Mouse (Mus musculus): Measurements from ENCODE around the gene Mapre3. TPM values are rescaled to one million over a fixed set of nuclear protein-coding genes. Genes with fewer than 3 reads are reported as not detected.
A peak's percentile ranks its signal among the peaks of the same experiment; 100 is the strongest.

Gene Mapre3
- polyA plus RNA-seq, 1 experiment from 2014 or later = 64.1 TPM

DNA sequence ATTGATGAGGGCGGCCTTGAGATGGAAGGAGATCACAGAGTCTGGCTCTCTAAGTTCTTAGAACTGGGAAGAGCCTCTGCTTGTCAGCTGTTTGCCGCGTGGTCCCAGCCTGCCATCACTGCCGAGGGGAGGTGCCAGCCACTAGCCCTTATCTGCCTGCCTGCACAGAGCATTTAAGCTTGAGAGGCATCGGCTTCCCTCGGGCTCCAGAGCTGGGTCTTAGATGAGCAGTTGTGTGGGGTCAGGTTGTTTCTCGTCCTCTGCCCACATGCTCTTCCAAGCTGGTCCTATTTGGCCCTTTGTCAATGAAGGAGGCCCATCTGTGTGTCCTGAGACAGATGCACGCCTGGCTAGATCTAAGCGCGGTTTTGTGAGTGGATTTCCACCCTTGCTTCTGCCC lies 10.7 kb downstream of the Mapre3 start:
- peak overlapping the region; percentile 10; the same call in 1 of the 2 replicates for H3K27ac ChIP-seq
- ATAC-seq = no peak

DNA sequence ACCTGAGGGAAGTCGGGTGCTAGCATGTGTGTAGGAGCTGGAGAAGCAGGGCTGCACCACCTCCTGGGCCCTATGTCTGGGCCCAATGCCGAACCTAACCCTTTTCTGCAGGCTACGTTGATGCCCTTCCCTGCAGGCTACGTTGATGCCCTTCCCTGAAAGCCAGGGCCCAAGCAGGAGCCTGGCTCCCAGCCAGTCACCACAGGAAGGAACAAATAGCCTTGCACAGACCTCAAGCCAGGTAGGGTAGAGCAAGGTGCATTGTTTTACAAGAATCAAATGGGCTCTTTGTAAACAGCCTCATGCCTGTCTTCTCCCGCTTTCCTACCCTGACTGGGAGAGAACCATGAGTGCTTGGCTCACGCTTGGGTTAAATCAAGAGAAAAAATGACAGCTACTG lies 11.4 kb downstream of the Mapre3 start:
- Histone ChIP-seq H3K4me3 (no peak overlapping the region), H3K9ac (no peak overlapping the region), H3K27me3 (no peaks in the 10 kb centered on the region), H3K27ac (no peak overlapping the region), H3K4me1 (peaks cover 23% of the 10 kb centered on the region), H3K4me2 (no peak overlapping the region), H3K36me3 (ENCODE audit: poor library complexity, severe bottlenecking) (no peaks in the 10 kb centered on the region), H3K9me3 (replicated peaks) (no peaks in the 10 kb centered on the region)
- no peak for ATAC-seq
- 73% methylated on average over 6 of the region's 6 CpGs for WGBS

More for the DNA sequence above, 10.7 kb downstream of the Mapre3 start:
- 67% methylated on average over 10 of the region's 10 CpGs for WGBS
- no peaks in the 10 kb centered on the region for H3K9me3 ChIP-seq (replicated peaks)
- H3K4me1 ChIP-seq = peaks cover 23% of the 10 kb centered on the region
- H3K4me3 ChIP-seq = no peak overlapping the region
- H3K36me3 ChIP-seq (ENCODE audit: poor library complexity, severe bottlenecking) = no peaks in the 10 kb centered on the region
- H3K27me3 ChIP-seq = no peaks in the 10 kb centered on the region
- H3K9ac ChIP-seq = no peak overlapping the region
- no peak overlapping the region for H3K4me2 ChIP-seq

DNA sequence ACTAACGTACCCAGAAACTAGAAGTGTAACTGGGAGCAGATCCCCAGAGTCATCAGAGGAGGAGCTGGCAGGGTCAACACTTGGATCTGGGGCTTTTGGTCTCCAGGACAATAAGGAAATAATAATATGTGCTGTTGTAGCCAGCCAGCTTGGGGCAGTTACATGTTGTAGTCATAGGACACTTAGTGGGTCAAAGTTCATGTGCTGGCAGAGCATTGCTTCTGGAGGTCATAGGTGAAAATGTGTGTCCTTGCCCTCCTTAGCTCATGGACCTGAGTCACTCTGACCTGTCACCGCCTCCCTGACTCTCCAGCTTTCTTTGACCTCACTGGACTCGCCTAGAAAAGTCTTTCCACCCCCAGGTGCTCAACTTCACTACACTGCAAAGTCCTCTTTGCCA lies 19.0 kb downstream of the Mapre3 start:
- no peaks in the 10 kb centered on the region for H3K27me3 ChIP-seq
- H3K27ac ChIP-seq = no peak overlapping the region
- no peak for ATAC-seq
- H3K9ac ChIP-seq = no peak overlapping the region
- 87% methylated on average over 3 of the region's 3 CpGs for WGBS
- no peak overlapping the region for H3K4me2 ChIP-seq
- peaks cover 12% of the 10 kb centered on the region; the same call in 1 of the 2 replicates for H3K9me3 ChIP-seq (replicated peaks)
- peaks cover 19% of the 10 kb centered on the region for H3K36me3 ChIP-seq (ENCODE audit: poor library complexity, severe bottlenecking)
- H3K4me1 ChIP-seq = no peaks in the 10 kb centered on the region
- no peak overlapping the region for H3K4me3 ChIP-seq

DNA sequence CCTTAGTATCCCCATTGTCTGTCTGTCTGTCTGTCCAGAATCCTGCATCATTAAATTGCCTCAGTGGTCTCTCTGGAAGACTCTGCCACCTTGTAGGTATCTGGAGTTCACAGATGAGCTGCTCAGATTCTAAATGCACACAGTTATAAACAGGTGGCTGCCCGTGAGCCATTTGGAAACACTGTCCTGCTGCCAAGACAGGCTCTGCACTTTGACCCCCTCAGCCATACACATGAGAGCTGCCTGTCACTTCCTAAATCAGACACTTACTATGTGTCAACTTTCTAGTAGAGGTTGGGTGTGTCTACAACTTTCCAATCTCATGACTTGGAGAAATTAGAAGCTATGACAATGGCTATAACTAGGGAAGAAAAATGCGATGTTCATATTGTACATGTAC lies 25.3 kb downstream of the Mapre3 start:
- H3K4me1 ChIP-seq = no peaks in the 10 kb centered on the region
- no peaks in the 10 kb centered on the region for H3K27me3 ChIP-seq
- H3K4me2 ChIP-seq = no peak overlapping the region
- H3K9ac ChIP-seq = no peak overlapping the region
- peaks cover 19% of the 10 kb centered on the region for H3K36me3 ChIP-seq (ENCODE audit: poor library complexity, severe bottlenecking)
- H3K9me3 ChIP-seq (replicated peaks) = peaks cover 12% of the 10 kb centered on the region; the same call in 1 of the 2 replicates
- no peak overlapping the region for H3K27ac ChIP-seq
- WGBS = 87% methylated on average over 2 of the region's 2 CpGs
- no peak for ATAC-seq
- no peak overlapping the region for H3K4me3 ChIP-seq

DNA sequence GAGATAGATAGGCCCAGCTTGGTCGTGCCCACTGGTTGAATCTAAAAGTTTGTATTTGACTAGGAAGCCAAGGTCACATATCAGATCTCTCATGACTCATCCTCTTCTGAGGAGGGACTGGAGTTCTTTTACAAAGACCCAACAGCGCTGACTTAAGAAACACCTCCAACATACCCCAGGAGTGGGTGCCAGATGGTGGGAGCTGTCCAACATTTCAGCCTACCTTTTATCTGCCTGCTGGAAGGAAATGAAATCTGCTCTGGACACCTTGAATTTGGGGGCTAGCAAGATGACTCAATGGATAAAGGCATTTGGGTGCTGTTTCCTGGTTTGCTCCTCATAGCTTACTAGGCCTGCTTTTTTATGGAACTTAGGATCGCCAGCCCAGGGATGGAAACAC lies 27.5 kb downstream of the Mapre3 start:
- H3K27me3 ChIP-seq = no peaks in the 10 kb centered on the region
- H3K4me1 ChIP-seq = no peaks in the 10 kb centered on the region
- H3K4me3 ChIP-seq = no peak overlapping the region
- peaks cover 13% of the 10 kb centered on the region for H3K36me3 ChIP-seq (ENCODE audit: poor library complexity, severe bottlenecking)
- no peak overlapping the region for H3K4me2 ChIP-seq
- no peak overlapping the region for H3K27ac ChIP-seq
- peaks cover 4% of the 10 kb centered on the region; the same call in 1 of the 2 replicates for H3K9me3 ChIP-seq (replicated peaks)
- no peak overlapping the region for H3K9ac ChIP-seq
- WGBS = 61% methylated on average over 3 of the region's 3 CpGs
- ATAC-seq = no peak

DNA sequence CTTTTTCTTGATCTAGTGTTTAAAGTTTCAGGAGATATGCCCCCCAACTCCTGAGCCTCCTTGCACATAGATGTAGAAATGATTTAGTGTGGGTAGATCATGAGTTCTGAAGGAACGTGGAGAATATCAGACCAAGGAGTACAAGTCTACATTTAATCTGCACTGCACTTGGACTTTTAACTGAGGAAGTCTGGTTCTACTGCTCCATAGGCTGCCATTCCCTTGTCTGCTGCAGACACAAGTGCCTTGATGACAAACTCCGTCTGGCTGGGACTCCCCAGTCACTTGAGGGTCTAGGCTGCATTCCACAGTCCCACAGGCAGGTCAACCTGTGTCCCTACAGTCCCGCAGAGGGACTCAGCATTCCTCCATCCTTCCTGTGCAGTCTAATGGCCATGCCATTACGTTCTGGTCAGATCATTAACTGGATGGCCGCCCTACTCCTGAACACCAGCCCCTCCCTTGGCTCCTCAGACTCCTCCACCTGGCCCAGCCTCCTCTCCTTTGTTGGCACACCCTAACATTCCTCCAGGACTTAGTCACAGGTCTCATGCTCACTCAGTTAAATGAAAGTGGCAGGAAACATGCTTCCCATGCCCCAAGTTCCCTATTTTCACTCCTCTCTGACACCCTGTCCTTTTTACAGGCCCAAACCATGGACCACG lies 35.6 kb downstream of the Mapre3 start:
- 74% methylated on average over 6 of the region's 6 CpGs for WGBS
- Histone ChIP-seq H3K4me3 (no peak overlapping the region), H3K4me1 (peaks cover 13% of the 10 kb centered on the region; the same call in 1 of the 2 replicates), H3K27ac (no peak overlapping the region), H3K27me3 (no peaks in the 10 kb centered on the region), H3K9me3 (replicated peaks) (no peaks in the 10 kb centered on the region), H3K9ac (no peak overlapping the region), H3K36me3 (ENCODE audit: poor library complexity, severe bottlenecking) (no peaks in the 10 kb centered on the region), H3K4me2 (no peak overlapping the region)
- ATAC-seq = no peak

DNA sequence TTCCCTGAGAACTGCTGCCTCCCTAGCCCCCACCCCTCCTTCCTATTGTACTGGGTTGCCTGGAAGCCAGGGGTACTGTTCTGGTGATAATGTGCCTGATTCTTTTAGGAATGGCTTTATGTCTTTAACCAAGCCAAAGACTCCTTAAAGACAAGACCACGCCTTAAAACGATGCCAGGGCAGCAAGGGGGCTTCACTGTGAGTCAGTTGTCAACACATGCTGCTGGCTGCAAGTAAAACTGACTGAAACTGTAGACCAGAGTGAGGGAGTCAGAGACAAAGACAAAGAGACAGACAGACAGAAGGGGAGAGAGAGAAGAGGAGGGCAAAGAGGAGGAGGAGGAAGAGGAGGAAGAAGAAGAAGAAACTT lies 36.1 kb downstream of the Mapre3 start:
- Histone ChIP-seq H3K9me3 (replicated peaks) (no peaks in the 10 kb centered on the region), H3K36me3 (ENCODE audit: poor library complexity, severe bottlenecking) (no peaks in the 10 kb centered on the region), H3K27me3 (no peaks in the 10 kb centered on the region), H3K4me3 (no peak overlapping the region), H3K4me2 (no peak overlapping the region), H3K4me1 (peaks cover 13% of the 10 kb centered on the region; the same call in 1 of the 2 replicates), H3K27ac (no peak overlapping the region), H3K9ac (no peak overlapping the region)
- ATAC-seq = no peak
- WGBS = 63% methylated on average over 2 of the region's 2 CpGs

DNA sequence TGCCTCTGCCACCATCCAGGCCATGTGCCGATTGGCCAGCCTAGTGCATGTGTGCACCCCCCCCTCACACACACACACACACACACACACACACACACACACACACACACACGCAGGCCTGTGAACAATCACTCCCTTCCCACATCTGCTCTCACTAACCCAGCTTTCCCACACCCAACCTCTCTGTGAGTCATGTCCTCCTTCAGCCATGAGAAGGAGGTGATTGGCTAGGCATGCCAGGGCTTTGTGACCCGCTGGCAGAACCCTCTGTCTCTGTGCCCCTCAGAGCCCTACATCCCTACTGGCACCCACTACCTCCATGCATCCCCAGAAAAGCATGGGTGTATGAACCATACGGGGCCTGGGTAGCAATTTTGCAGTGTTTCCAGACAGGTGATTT lies 39.1 kb downstream of the Mapre3 start:
- H3K27me3 ChIP-seq = no peaks in the 10 kb centered on the region

DNA sequence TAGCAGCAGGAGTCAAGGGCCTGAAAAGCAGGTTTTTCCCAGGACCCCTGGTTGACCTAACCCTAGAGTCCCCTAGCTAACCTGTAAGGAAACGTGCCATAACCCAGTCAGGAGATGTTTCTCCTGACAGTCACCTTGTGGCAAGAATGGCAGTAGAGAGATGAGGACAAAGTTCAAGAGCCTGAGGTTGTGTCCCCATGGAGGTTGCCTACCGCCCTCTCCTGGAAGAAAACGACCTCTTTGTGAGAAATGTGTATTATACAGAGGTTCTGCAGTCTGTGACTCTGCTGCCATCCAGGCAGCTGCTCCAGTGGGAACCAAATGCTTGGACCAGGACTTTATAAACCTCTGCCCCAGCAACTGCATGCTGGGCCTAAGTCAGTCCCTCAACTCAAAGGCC lies 41.2 kb downstream of the Mapre3 start:
- Histone ChIP-seq H3K4me2 (no peak overlapping the region), H3K4me1 (0 out of 2 replicates have a peak, but pooled peaks cover 7% of the 10 kb centered on the region), H3K36me3 (ENCODE audit: poor library complexity, severe bottlenecking) (no peaks in the 10 kb centered on the region), H3K9ac (no peak overlapping the region), H3K9me3 (replicated peaks) (no peaks in the 10 kb centered on the region), H3K27me3 (no peaks in the 10 kb centered on the region), H3K4me3 (no peak overlapping the region), H3K27ac (no peak overlapping the region)
- WGBS = 58% methylated on average over 3 of the region's 3 CpGs
- no peak for ATAC-seq

More for the DNA sequence above, 39.1 kb downstream of the Mapre3 start:
- H3K9ac ChIP-seq = no peak overlapping the region
- H3K36me3 ChIP-seq (ENCODE audit: poor library complexity, severe bottlenecking) = no peaks in the 10 kb centered on the region
- H3K4me3 ChIP-seq = no peak overlapping the region
- H3K4me1 ChIP-seq = peaks cover 13% of the 10 kb centered on the region; the same call in 1 of the 2 replicates
- WGBS = 92% methylated on average over 4 of the region's 4 CpGs
- no peak for ATAC-seq
- H3K4me2 ChIP-seq = no peak overlapping the region
- no peaks in the 10 kb centered on the region for H3K9me3 ChIP-seq (replicated peaks)
- no peak overlapping the region for H3K27ac ChIP-seq

DNA sequence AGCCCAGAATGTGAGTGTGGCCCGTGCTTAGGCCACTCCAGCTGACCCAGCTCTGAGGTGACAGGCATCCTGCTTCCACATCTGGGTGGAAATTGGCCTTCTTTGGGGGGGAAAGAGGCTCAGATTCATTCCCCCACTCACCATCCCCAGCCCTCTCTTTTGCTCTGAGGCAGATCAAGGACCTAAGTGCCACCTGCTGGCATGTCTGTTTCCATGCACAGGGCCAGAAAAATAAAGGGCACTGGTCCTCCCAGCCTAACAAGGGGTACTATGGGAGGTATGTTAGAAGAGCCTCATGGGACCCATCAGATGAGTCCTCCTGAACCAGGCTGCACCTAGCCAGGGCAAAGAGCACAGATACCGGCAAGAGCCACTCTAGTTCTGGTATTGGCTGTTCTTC lies 41.7 kb downstream of the Mapre3 start:
- Histone ChIP-seq H3K27me3 (no peaks in the 10 kb centered on the region), H3K9me3 (replicated peaks) (no peaks in the 10 kb centered on the region), H3K36me3 (ENCODE audit: poor library complexity, severe bottlenecking) (no peaks in the 10 kb centered on the region), H3K4me2 (no peak overlapping the region), H3K9ac (no peak overlapping the region), H3K27ac (no peak overlapping the region), H3K4me1 (0 out of 2 replicates have a peak, but pooled peaks cover 3% of the 10 kb centered on the region), H3K4me3 (no peak overlapping the region)
- WGBS = 89% methylated on average over 2 of the region's 2 CpGs
- ATAC-seq = no peak

DNA sequence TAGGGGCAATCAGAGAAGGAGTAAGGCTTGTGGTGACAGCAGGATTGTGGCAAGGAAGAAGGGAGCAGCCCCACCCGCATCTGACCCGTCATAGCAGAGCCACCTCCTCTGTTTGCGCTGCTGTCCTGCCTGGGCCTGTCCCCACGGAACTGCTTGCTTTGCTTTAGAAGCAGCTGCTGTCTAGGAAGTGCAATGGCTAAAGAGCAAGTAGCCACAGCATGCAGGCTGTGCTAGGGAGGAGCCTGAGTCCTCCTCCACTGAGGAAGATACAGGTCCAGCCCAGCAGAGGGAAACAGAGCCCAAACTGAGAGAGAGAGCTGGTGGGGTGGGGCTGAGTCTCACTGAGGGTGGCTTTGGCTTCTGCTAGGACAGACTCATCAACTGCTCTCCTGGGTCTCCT lies 49.4 kb downstream of the Mapre3 start:
- no peaks in the 10 kb centered on the region for H3K9me3 ChIP-seq (replicated peaks)
- H3K9ac ChIP-seq = no peak overlapping the region
- no peaks in the 10 kb centered on the region for H3K27me3 ChIP-seq
- peaks cover 54% of the 10 kb centered on the region for H3K36me3 ChIP-seq (ENCODE audit: poor library complexity, severe bottlenecking)
- no peak overlapping the region for H3K4me3 ChIP-seq
- 38% methylated on average over 4 of the region's 4 CpGs for whole genome bisulfite sequencing
- H3K4me1 ChIP-seq = peaks cover under 1% of the 10 kb centered on the region; the same call in 1 of the 2 replicates
- H3K27ac ChIP-seq = no peak overlapping the region
- no peak overlapping the region for H3K4me2 ChIP-seq
- no peak for ATAC-seq

DNA sequence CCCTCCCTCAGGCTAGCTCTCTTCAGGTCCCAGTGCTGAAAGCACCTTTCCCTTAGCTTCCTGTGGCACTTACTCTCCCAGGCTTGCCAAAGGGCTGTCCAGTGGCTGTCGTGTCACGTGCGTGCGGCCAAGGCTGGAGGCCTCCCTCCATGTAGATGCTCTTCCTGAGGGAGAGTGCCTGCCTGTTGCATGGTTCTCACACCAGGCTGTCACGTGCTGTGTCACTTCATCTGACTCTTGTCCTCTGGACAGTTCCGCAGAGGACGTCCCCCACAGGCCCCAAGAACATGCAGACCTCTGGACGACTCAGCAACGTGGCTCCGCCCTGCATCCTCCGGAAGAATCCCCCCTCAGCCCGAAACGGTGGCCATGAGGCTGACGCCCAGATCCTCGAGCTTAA lies 49.9 kb downstream of the Mapre3 start:
- no peak for ATAC-seq
- Histone ChIP-seq H3K4me1 (peaks cover 4% of the 10 kb centered on the region; the same call in 1 of the 2 replicates), H3K27me3 (no peaks in the 10 kb centered on the region), H3K4me2 (no peak overlapping the region), H3K9me3 (replicated peaks) (no peaks in the 10 kb centered on the region), H3K36me3 (ENCODE audit: poor library complexity, severe bottlenecking) (peaks cover 54% of the 10 kb centered on the region), H3K4me3 (no peak overlapping the region), H3K9ac (no peak overlapping the region), H3K27ac (no peak overlapping the region)
- 54% methylated on average over 15 of the region's 15 CpGs for WGBS

DNA sequence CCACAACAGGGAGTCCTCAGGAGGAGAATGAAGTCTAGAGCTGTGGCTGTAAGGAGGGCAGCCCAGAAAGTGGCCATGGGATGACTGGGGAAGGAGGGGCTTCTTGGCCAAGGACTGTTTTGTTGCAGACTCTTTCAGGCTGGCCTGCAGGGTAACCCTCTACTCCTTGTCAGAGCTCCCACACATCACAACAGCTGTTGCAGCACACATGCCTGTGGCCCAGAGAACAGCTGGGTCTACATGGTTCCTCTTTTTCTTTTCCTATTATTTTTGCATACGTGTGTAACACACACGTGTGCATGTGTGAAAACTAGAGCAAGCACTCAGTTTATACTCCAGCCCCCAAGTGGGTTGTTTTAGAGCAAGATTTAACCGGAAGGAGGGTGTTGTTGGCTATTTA lies 52.4 kb downstream of the Mapre3 start:
- WGBS = 88% methylated on average over 3 of the region's 3 CpGs
- ATAC-seq = no peak
- Histone ChIP-seq H3K27ac (no peak overlapping the region), H3K9ac (no peak overlapping the region), H3K4me3 (no peak overlapping the region), H3K9me3 (replicated peaks) (no peaks in the 10 kb centered on the region), H3K36me3 (ENCODE audit: poor library complexity, severe bottlenecking) (peaks cover 60% of the 10 kb centered on the region), H3K4me1 (peaks cover 19% of the 10 kb centered on the region), H3K4me2 (no peak overlapping the region), H3K27me3 (no peaks in the 10 kb centered on the region)

Data from forebrain, embryonic 13.5 days (tissue).